Comparison of ENCODE assay signal across 13 mouse cellular contexts in genomic region chr1:178848380-178849106, GRCm38 (mm10).
DNase-seq lines count a peak whose midpoint lies in the region; ATAC-seq and TF ChIP-seq lines count a peak whose summit lies in the region.
"Had no signal": no experiment of that assay in that cellular context is flagged by ENCODE, and none has a peak within 500 bp of the region (broad histone marks: within the 10 kb centered on the region; RNA-seq: fewer than 3 reads in every experiment).

No protein-coding gene starts in this region.

- no peak for TF ChIP-seq CTCF in stomach, postnatal 0 days (IDR thresholded peaks at IDR 0.05; ENCODE audit: low read depth)

- no peaks in the 10 kb centered on the region for H3K27me3 ChIP-seq in hindbrain, embryonic 16.5 days (replicated peaks; ENCODE audit: control insufficient read depth, insufficient read depth, low read length)
- no peaks in the 10 kb centered on the region for H3K27me3 ChIP-seq in hindbrain, embryonic 13.5 days
- no peaks in the 10 kb centered on the region for H3K27me3 ChIP-seq in forebrain, embryonic 15.5 days
- H3K27me3 ChIP-seq in stomach, postnatal 0 days (ENCODE audit: control insufficient read depth, insufficient read depth, low read length) = no peaks in the 10 kb centered on the region
- H3K27me3 ChIP-seq: limb, embryonic 15.5 days had no signal

- no peak overlapping the region for H3K9ac ChIP-seq in hindbrain, embryonic 16.5 days (ENCODE audit: low read depth, low read length)
- H3K9ac ChIP-seq in hindbrain, embryonic 13.5 days = no peak overlapping the region
- no peak overlapping the region for H3K9ac ChIP-seq in forebrain, embryonic 15.5 days (replicated peaks)
- no peak overlapping the region for H3K9ac ChIP-seq in stomach, postnatal 0 days (ENCODE audit: low read length)
- H3K9ac ChIP-seq: limb, embryonic 15.5 days had no signal

- 0 out of 2 replicates have a peak, but pooled peaks have one; percentile 40 for ATAC-seq in hindbrain, embryonic 16.5 days
- ATAC-seq in hindbrain, embryonic 13.5 days (ENCODE audit: low FRiP score) = no peak
- ATAC-seq in forebrain, embryonic 15.5 days (replicated peaks) = peak; percentile 54; the same call in 1 of the 2 replicates
- ATAC-seq in stomach, postnatal 0 days (ENCODE audit: low FRiP score, low TSS enrichment) = no peak

- no peaks in the 10 kb centered on the region for H3K4me1 ChIP-seq in hindbrain, embryonic 16.5 days (ENCODE audit: control insufficient read depth, insufficient read depth, low read depth, low read length)
- H3K4me1 ChIP-seq in hindbrain, embryonic 13.5 days (replicated peaks) = 0 out of 2 replicates have a peak, but pooled peaks cover 3% of the 10 kb centered on the region
- peaks cover 17% of the 10 kb centered on the region for H3K4me1 ChIP-seq in forebrain, embryonic 15.5 days
- H3K4me1 ChIP-seq in stomach, postnatal 0 days (replicated peaks; ENCODE audit: control insufficient read depth, insufficient read depth) = no peaks in the 10 kb centered on the region

- peak; percentile 43 for DNase-seq in brain, adult 2 months (ENCODE audit: low read depth, low spot score)
- DNase-seq in cerebellum, adult 18-20 months = peak; percentile 36 to 52
- DNase-seq in stomach, postnatal 0 days (ENCODE audit: low spot score) = no peak
- no peak for DNase-seq in gastrocnemius, postnatal 25 days
- DNase-seq: heart, postnatal 14 days; layer of hippocampus, postnatal 36 days; right cerebral cortex, postnatal 14 days had no signal

- TF ChIP-seq EP300 in stomach, postnatal 0 days (optimal IDR thresholded peaks at IDR 0.05) = no peak

- H3K27ac ChIP-seq in hindbrain, embryonic 16.5 days (ENCODE audit: low read depth, low read length) = no peak overlapping the region
- no peak overlapping the region for H3K27ac ChIP-seq in hindbrain, embryonic 13.5 days
- H3K27ac ChIP-seq in forebrain, embryonic 15.5 days (replicated peaks) = no peak overlapping the region
- no peak overlapping the region for H3K27ac ChIP-seq in stomach, postnatal 0 days (replicated peaks)
- H3K27ac ChIP-seq: limb, embryonic 15.5 days had no signal

- no peak overlapping the region for H3K4me2 ChIP-seq in hindbrain, embryonic 16.5 days (ENCODE audit: low read length)
- no peak overlapping the region for H3K4me2 ChIP-seq in hindbrain, embryonic 13.5 days
- no peak overlapping the region for H3K4me2 ChIP-seq in forebrain, embryonic 15.5 days (replicated peaks)
- H3K4me2 ChIP-seq in stomach, postnatal 0 days (replicated peaks; ENCODE audit: low read depth) = no peak overlapping the region
- H3K4me2 ChIP-seq: heart, embryonic 11.5 days; limb, embryonic 15.5 days had no signal

- 64% methylated on average over 5 of the region's 5 CpGs for WGBS in hindbrain, embryonic 16.5 days
- 69% methylated on average over 5 of the region's 5 CpGs for WGBS in hindbrain, embryonic 13.5 days
- 71% methylated on average over 5 of the region's 5 CpGs for WGBS in forebrain, embryonic 15.5 days
- WGBS in stomach, postnatal 0 days = 77% methylated on average over 5 of the region's 5 CpGs

- H3K36me3 ChIP-seq in hindbrain, embryonic 16.5 days (ENCODE audit: control insufficient read depth, insufficient read depth, low read length) = no peaks in the 10 kb centered on the region
- no peaks in the 10 kb centered on the region for H3K36me3 ChIP-seq in hindbrain, embryonic 13.5 days
- H3K36me3 ChIP-seq in forebrain, embryonic 15.5 days = no peaks in the 10 kb centered on the region
- no peaks in the 10 kb centered on the region for H3K36me3 ChIP-seq in stomach, postnatal 0 days (ENCODE audit: control insufficient read depth, insufficient read depth, low read length)
- H3K36me3 ChIP-seq: limb, embryonic 15.5 days had no signal

- H3K4me3 ChIP-seq in hindbrain, embryonic 16.5 days (ENCODE audit: low read length) = no peak overlapping the region
- H3K4me3 ChIP-seq in hindbrain, embryonic 13.5 days = no peak overlapping the region
- H3K4me3 ChIP-seq in forebrain, embryonic 15.5 days = no peak overlapping the region
- H3K4me3 ChIP-seq in stomach, postnatal 0 days (ENCODE audit: low read depth, low read length) = no peak overlapping the region
- H3K4me3 ChIP-seq: erythroblast, embryonic 14.5 days; limb, embryonic 15.5 days had no signal

- H3K9me3 ChIP-seq in hindbrain, embryonic 16.5 days (ENCODE audit: control insufficient read depth, low read length) = no peaks in the 10 kb centered on the region
- no peaks in the 10 kb centered on the region for H3K9me3 ChIP-seq in hindbrain, embryonic 13.5 days
- H3K9me3 ChIP-seq in forebrain, embryonic 15.5 days = no peaks in the 10 kb centered on the region
- H3K9me3 ChIP-seq in stomach, postnatal 0 days (ENCODE audit: control insufficient read depth, low read length) = no peaks in the 10 kb centered on the region
- H3K9me3 ChIP-seq: limb, embryonic 15.5 days had no signal

Comparison
In these comparisons a context has a peak if more than half of its experiments do, and no peak if none do; other contexts are left out.
1. ATAC-seq: peak in hindbrain, embryonic 16.5 days (single experiment) and forebrain, embryonic 15.5 days (single experiment); none in hindbrain, embryonic 13.5 days (single experiment) and stomach, postnatal 0 days (single experiment).
2. DNase-seq: peak in brain, adult 2 months (single experiment) and cerebellum, adult 18-20 months (2 of 2); none in stomach, postnatal 0 days (single experiment) and gastrocnemius, postnatal 25 days (single experiment).